Comparison of ENCODE assay signal across 19 mouse cellular contexts in the genomic region with DNA sequence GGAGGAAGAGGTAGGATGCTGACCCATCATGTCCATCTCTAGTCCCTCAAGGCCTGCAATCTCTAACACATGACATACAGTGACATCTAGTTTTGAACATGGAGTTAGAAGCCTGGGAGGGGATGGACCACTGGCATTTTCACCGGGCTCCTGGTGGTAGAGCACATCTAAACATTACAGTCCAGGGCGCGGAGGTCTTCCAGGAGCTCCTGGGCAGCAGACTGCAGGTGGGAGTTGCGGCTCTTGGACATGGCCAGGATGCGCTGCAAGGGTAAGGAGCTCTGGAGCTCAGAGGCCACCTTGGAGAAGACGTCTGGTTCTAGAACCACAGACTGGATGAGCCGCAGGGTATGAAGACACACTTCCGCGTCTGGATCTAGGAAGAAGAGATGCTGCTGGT.
"Had no signal": no experiment of that assay in that cellular context is flagged by ENCODE, and none has a peak within 500 bp of the region (broad histone marks: within the 10 kb centered on the region; RNA-seq: fewer than 3 reads in every experiment).

No protein-coding gene starts in this region.

- H3K36me3 ChIP-seq: midbrain, embryonic 10.5 days; midbrain, embryonic 12.5 days; neural tube, embryonic 13.5 days; neural tube, embryonic 15.5 days had no signal

- H3K4me1 ChIP-seq: midbrain, embryonic 12.5 days; neural tube, embryonic 13.5 days; neural tube, embryonic 15.5 days had no signal

- H3K9ac ChIP-seq: lung, embryonic 14.5 days; midbrain, embryonic 12.5 days; neural tube, embryonic 13.5 days; neural tube, embryonic 15.5 days had no signal

- H3K4me2 ChIP-seq: lung, embryonic 14.5 days; midbrain, embryonic 12.5 days; neural tube, embryonic 13.5 days; neural tube, embryonic 15.5 days had no signal

- H3K27me3 ChIP-seq: midbrain, embryonic 12.5 days; neural tube, embryonic 13.5 days; neural tube, embryonic 15.5 days had no signal

- ATAC-seq: midbrain, embryonic 16.5 days had no signal

- H3K4me3 ChIP-seq: midbrain, embryonic 10.5 days; midbrain, embryonic 12.5 days; myocyte; neural tube, embryonic 13.5 days; neural tube, embryonic 15.5 days had no signal

- H3K9me3 ChIP-seq: midbrain, embryonic 10.5 days; midbrain, embryonic 12.5 days; neural tube, embryonic 13.5 days; neural tube, embryonic 15.5 days had no signal

- H3K27ac ChIP-seq: midbrain, embryonic 10.5 days; midbrain, embryonic 12.5 days; neural tube, embryonic 13.5 days; neural tube, embryonic 15.5 days had no signal

- DNase-seq: lung, adult 18-20 months; lung, embryonic 14.5 days; lung, postnatal 10 days; lung, postnatal 4 days; midbrain, embryonic 14.5 days; retina, postnatal 1 day; right cerebral cortex, adult 18-20 months; right cerebral cortex, postnatal 25 days; right cerebral cortex, postnatal 4 days; spleen, adult 18-20 months; thymus, adult 18-20 months; thymus, postnatal 14 days; thymus, postnatal 36 days had no signal
